Mouse (Mus musculus) embryo, embryonic 10.5 days (tissue): ENCODE measurements at regions not wholly inside any gene's neighbourhood (a gene's known extent, or its start where the extent isn't known, plus 50 kb on each side); places are given as distances from the start of the nearest gene placed in this dataset.

Experiments used
- DNase-seq: peaks from one replicate; pipeline ENCODE4 v3.0.0-alpha.2; 2015; ENCODE audit warnings: low spot score

DNA sequence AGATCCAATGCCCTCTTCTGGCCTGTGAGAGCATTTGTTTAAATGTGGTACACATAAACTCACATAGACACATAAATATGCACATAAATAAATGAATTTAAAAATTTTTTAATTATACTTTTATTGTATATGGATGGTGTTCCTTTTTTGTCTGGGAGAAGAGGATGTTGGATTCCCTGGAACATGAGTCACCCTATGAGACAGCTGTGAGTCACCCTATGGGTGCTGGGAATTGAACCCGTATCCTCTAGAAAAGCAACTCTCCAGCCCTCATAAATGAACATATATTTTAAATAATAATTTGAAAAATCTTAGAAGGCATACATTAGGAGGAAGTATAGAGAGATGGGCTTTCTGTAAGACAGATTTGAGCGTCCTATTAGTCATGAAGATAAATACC, 76.1 kb upstream of the Dynlt3 start:
- DNase-seq, result no peak

- DNase-seq, result no peak
These were observed 79.7 kb upstream of the Dynlt3 start for GRCm38 (mm10) chrX:9742518-9742917.

DNA sequence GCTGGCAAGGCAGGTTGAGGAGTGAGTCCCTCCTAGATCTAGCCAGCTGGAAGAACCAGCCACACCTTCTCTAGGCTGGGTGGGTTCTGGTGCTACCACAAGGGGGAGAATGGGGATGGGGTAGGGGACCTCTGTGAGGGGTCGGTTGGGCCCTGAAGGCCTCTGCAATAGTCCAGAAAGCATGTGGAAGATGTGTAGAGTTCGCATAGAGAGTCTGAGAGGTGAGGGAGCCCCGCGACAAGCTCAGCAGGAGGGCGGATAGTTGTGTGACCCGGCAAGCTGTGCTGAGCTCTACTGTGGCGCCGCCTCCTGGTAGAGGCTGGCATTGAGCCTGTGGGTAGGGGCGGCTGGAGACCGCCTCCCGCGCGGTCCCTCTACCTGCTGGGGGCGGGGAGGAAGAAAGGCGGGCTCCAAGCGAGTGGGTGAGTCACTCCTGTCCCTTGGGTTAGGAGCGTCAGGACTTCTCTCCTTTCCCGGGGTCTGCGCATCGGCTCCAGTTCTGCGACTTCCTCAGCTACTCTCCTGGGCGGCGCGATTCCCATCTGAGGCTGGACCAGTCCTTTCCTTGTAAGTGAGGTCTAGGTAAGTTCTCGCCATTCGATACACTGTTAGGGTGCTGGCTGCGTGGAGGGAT, 84.6 kb upstream of the Dynlt3 start:
- DNase-seq, result peak; percentile 30

DNA sequence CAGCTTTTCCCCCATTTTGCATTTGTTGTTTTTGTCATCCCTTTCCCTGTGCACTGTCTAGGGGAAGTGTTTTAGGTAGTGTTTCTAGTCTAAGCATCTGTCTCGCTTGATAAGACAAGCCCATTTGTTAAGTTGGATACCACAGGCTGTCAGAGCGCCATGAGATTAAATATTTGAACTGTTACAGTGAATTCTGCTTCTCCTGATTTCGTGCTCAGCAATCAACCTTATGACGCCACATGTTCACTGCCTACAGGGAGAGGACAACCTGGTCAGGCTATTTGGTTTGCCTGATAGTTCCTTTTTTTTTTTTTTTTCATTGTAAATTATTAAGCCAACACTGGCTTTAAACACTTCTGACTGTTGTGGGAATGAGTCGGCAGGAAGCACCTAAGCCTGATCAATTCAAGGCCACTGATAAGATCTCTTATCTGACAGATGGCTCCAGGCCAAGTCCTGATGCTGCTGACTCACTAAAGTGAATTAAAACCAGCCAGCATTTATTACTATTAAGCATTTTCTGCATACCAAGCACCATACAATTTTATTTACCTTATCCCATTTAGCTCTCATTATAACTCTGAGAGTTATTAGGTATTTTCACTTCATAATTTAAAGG, 90.3 kb upstream of the Dynlt3 start:
- DNase-seq, result no peak

GRCm38 (mm10) chrX:9769540-9769939, 77.2 kb upstream of the Hypm start:
- no peak for DNase-seq

DNA sequence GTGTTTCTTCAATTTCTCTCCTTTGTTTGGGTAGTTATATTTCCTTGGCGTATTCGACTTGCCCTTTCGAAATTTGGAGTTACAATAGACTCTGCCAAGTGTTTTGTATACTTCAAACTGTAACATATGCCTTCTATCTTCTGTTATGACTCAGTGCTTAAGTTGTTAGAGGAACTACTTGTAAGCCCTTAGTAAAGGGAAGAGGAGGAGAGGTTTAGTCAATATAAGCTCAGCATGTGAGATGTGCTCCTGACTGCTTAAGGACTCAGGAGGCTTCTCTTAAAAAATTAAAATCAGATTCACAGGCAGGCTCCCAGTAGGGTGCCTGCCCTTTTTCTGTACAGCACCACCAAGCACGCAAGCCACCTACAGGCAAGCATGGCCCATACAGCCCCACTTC, 69.2 kb upstream of the Hypm start:
- no peak for DNase-seq

DNA sequence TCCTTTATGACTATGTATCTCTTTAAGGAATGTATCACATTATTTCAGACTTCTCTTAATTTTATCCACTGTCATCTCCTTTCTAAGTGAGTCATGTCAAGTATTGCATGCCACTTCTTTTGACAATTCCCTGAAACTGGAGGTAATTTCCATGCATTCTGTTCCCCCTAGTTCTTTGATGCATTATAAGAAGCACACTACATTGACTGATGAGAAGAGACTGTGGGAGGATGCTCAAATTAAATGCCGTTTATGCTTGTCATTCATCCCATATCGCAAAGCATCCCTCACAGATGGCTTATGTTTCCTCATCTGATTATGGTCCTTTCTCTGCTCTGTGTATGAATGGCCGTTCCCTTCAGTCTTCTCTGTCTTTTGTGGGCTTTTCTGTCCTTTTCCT, 57.2 kb upstream of the Hypm start:
- DNase-seq, result no peak
